Mouse (Mus musculus): ENCODE measurements at regions not wholly inside any gene's neighbourhood (a gene's known extent, or its start where the extent isn't known, plus 50 kb on each side); places are given as distances from the start of the nearest gene placed in this dataset.

DNA sequence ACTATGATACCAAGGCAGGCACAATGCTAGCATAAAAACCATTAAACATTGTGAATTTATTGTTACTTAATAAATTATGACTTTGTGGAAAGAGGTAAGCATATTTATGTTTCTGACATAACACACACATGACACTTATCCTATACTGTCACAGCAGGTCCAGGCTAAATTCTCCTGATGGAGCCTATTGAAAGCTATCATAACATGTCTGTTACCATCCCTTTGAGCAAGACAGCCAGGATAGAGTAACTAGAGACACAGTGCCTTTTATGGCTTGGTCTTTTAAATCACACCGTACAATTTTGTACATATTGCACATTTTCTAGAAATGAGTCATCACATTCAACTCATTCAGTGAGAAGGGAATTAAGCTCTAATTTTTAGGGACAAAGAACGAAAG, 67.8 kb upstream of the Adgra3 start:
- DNase-seq: no peak
- intact Hi-C loops (cut with DNase I): no loop called here

- intact Hi-C loops (cut with DNase I): no loop called here
- DNase-seq: no peak
Measured at GRCm38 (mm10) chr5:50126177-50126576, 67.4 kb upstream of the Adgra3 start.

DNA sequence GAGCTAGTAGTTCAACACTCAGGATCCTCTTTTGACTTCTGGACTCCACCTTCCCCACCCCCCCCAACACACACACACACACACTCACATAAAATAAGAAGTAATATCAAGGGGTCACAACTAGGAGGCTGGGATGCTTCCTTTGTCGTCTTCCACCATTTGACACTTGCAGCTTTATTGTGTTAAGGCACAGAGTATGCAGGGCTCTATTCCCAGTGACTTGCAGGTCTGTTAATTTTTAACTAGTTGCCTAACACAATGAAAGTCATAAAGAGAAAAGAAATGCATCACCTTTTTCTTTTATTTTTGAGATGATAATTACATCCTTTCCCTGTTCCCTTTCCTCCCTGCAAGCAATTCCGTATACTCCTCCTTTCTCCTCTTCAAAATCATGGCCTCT, 66.9 kb upstream of the Adgra3 start:
- intact Hi-C loops (cut with DNase I): no loop called here

GRCm38 (mm10) chr5:50122829-50123241, 64.0 kb upstream of the Adgra3 start:
- intact Hi-C loops (cut with DNase I): no loop called here
- DNase-seq: no peak

More for the DNA sequence above, 66.9 kb upstream of the Adgra3 start:
- no peak for DNase-seq

DNA sequence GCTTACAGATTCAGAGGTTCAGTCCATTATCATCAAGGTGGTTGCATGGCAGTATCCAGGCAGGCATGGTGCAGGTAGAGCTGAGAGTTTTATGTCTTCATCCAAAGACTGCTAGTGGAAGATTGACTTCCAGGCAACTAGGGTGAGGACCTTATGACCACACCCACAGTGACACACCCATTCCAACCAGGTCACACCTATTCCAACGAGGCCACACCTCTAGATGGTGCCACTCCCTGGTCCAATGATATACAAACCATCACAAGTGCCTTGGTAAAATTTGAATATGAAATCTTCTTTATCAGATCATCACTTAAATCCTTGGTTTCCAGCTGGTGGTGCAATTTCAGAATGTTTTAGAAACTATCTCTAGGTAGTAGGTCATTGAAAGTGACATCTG, 61.1 kb upstream of the Adgra3 start:
- intact Hi-C loops (cut with DNase I): no loop called here
- DNase-seq: no peak

Small RNAs in the stretch of these regions (microRNA-seq; reads per million reads assigned to microRNA genes)
- gene Mir8117 (ENCODE audit: borderline number of aligned reads in 2 of 2): 0 reads per million in 2 experiments
